Mouse (Mus musculus) left cerebral cortex, postnatal 4 days (tissue): Measurements from ENCODE around the gene Filip1l. TPM values are rescaled to one million over a fixed set of nuclear protein-coding genes. Genes with fewer than 3 reads are reported as not detected.

Experiments
- DNase-seq: peaks from one replicate; pipeline ENCODE4 v3.0.0-alpha.2; 2022
- intact Hi-C: fragments of 180-260 bp; cut with DNase I; formaldehyde crosslinking; loops from one replicate; pipeline ENCODE4 v1.15.1; 2025
- total RNA-seq, 2 experiments: library from RNA; stranded (reverse); gene quantifications; 2 replicates each; pipeline ENCODE4 v1.2.3; 2021

The Filip1l gene
- total RNA-seq, 2 experiments from 2014 or later: 2.9 to 3.0 TPM

DNA sequence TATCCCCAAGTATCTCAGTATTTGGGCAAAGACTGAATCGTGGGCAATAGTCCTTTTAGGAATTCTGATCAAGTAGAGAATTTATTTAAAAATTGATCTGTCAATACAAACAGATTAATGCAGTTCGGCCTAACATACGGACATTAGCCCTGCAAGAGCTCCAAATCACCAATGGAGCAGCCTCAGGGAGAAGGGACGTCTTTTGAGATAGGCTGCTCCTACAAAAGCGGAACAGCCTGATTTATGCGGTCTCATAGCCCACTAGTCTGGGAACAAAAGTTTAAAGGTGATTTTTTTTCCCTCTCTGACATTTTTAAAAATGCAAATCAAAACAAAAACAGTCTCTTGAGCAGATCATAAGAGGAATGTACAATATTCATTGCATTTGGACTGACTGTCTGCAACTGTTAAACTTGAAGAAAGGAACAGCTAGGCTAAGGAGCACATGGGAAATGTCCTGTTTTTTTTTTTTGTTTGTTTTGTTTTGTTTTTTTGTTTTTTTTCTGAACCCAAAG is 202.1 kb downstream of the Filip1l start:
- no peak for DNase-seq
- intact Hi-C loops: no loop called here

DNA sequence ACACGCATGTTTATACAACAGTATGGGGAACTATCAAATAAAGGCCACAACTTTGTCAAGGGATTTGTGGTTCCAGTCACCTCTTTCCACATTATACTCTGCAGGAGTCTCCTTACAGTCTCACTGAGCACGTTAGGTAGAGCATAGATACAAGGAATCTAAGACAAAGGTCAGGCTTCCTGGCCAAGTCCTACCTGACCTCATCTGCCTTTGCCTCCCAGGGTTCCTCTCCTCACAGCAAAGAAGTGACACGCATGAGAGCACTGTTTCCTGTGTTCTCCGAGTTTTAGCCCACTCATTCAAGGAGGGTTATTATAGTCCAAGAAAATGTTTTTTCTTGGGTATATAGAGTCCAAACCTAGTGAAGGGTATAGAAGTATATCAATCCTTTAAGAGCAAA is 202.8 kb downstream of the Filip1l start:
- DNase-seq: no peak
- intact Hi-C loops: no loop called here

DNA sequence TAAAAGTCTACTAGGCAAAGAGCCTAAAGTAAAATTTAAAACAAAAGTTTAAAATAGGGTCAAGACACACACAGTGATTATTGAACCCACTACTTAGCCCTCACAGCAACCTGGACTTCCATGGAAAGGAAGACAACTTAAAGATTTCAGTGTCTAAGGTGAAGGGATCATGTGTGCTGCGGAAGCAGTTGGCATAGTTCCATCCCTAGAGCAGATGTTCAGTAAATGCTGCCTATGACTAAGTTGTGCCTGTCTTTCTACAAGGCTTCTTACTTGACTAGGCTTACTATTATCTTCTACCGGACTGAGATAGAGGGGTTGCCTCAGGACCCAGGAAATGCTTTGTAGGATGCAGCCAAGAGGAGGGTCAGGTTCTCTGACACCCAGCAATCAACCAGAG is 203.4 kb downstream of the Filip1l start:
- intact Hi-C loops: no loop called here
- no peak for DNase-seq

- DNase-seq: no peak
- intact Hi-C loops: no loop called here
Observed at GRCm38 (mm10) chr16:57558258-57558657, 205.4 kb downstream of the Filip1l start.

DNA sequence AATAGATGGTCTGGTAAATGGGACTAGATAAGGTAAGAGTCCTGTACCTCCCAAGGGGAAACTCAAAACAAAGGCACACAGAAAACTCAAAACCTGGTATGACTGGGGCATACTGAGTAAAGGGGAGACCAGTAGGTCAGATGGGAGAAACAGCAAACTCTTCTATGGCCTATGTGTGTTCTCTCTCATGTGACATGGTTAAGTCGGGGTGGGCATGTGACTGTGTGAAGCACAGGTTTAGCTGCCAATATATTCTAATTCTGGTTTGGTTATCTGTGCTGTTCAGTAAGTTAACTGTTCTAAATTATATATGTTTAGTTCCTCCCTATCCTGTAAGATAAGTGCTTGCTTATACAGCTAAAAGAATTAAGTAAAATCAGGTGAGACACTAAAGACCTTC is 207.3 kb downstream of the Filip1l start:
- DNase-seq: no peak
- intact Hi-C loops: no loop called here

GRCm38 (mm10) chr16:57563453-57563852 is 210.6 kb downstream of the Filip1l start:
- DNase-seq: no peak
- intact Hi-C loops: no loop called here

DNA sequence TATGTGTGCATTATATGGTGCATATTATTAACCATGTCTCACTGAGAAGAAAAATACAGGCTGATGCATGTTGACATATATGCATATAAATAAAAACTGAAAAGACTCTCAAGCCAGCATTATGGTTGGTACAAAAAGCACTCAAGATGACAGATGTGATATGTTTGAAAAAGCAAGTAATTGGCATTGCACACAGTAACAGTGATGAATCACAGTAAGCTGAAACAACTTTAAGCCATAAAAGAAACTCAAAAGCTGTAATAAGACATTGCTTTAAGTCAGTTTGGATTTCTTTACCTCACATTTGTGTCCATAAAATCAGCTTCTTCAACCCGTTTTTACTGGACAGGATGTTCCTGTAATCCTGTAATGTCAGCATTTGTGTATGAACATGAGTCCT is 211.9 kb downstream of the Filip1l start:
- intact Hi-C loops: no loop called here
- DNase-seq: no peak

GRCm38 (mm10) chr16:57566215-57566614 is 213.3 kb downstream of the Filip1l start:
- DNase-seq: no peak
- intact Hi-C loops: no loop called here

- intact Hi-C loops: no loop called here
- no peak for DNase-seq
Observed at GRCm38 (mm10) chr16:57568648-57569404, 215.9 kb downstream of the Filip1l start.

GRCm38 (mm10) chr16:57570789-57571311 is 218.0 kb downstream of the Filip1l start:
- no peak for DNase-seq
- intact Hi-C loops: no loop called here

GRCm38 (mm10) chr16:57573831-57574230 is 220.9 kb downstream of the Filip1l start:
- DNase-seq: no peak
- intact Hi-C loops: no loop called here

DNA sequence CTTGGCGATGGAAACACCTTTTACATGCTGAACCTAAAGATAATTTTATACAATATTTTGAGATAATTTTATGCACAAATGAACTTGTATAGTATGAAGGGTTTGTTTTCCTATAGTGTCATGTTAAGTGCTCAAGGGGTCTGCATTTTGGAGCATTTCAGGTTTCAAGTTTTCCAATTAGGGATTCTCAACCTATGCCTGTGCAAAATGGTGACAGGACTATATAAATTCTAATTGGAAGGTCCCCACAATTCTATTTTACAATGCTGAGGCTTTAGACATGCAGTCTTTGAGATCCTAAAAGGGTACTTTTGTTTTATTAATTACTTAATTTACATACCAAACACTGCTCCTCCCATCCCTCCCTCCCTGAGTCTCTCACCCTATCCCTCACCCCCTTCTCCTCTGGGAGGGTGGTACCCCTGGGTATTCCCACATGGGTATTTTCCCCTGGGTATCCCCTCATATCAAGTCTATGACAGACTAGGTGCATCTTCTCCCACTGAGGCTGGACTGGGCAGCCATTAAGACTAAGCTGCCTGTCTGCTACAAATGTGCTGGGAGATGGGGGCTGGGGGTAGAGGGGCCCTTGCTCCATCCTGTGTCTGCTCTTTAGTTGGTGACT is 223.0 kb downstream of the Filip1l start:
- no peak for DNase-seq
- intact Hi-C loops: no loop called here

DNA sequence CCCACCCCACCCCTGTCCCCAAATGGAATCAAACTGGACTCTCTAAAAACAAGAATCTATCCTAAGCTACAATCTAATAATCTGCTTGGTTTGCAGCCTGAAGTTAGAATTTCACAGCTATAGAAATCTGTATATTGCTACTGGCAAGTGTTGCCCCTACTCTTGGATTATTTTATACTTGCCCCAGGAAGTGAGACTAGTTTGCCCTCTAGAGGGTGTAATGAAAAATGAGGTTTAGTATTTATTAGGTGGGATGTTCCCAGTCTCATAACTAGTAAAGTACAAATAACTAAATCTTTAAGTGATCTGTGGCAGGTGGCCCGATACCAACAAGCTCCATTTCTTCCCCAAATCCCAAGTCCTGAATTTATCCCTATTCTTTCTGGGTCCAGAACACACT is 224.6 kb downstream of the Filip1l start:
- intact Hi-C loops: no loop called here
- no peak for DNase-seq

GRCm38 (mm10) chr16:57580041-57580440 is 227.1 kb downstream of the Filip1l start:
- intact Hi-C loops: loop anchor here (5.0 kb wide), 1 partner anchor 338 kb away; no protein-coding TSS in a partner anchor
- no peak for DNase-seq

DNA sequence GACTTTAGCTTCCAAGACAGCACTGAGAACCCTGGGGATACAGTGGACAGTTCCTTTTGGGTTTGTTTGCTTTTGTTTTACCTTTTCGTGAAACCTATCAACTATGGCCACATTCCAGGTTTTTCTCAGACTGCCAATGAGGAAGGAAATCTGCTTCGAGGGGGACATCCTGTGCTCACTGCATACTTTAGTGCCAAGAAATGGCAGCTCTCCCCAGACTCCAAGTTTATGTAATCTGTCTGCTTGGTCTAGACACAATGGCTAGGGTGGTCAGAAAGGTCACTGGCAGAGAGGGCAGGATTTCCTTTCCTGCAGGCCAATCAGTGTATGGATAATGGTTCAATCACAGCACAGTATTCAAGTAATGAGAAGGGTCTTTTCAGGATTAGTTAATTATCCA is 229.1 kb downstream of the Filip1l start:
- no peak for DNase-seq
- intact Hi-C loops: loop anchor here (5.0 kb wide), 1 partner anchor 340 kb away; no protein-coding TSS in a partner anchor

GRCm38 (mm10) chr16:57585201-57585600 is 232.3 kb downstream of the Filip1l start:
- intact Hi-C loops: no loop called here
- DNase-seq: no peak

DNA sequence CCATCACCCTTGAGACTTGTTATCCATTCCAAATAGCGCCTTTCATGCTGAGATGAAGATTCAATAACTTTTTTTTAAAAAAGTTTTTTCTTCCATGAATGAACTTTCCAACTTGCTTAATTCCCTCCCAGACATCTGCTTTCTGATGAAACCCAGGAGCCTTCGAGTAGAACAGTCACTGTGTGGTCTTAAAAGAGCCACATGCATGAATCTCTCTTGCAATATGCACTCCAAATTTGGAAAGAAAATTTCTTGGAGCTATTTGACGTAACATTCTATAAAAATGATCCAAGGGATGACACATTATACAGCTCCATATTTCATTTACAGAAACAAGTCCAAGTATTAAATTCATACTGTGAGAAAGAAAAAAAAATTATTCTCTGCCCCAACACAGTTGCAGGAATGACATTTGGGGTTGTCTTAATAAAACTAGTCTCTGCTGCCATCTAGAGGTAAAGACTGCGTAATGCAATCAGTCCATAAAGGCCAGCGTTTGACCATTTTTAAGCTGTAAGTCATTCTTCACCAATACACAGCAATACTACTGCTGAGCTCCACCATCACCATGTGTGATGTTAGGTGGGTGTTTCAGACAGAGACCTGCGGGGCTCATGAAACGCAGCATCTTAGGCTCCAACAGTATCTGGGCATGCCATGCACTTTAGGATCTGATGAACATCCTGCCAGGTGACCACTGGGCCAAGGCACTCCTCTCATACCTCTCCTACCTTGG is 240.7 kb downstream of the Filip1l start:
- no peak for DNase-seq
- intact Hi-C loops: loop anchor here (10.0 kb wide), 2 partner anchors 199 to 819 kb away; no protein-coding TSS in a partner anchor

DNA sequence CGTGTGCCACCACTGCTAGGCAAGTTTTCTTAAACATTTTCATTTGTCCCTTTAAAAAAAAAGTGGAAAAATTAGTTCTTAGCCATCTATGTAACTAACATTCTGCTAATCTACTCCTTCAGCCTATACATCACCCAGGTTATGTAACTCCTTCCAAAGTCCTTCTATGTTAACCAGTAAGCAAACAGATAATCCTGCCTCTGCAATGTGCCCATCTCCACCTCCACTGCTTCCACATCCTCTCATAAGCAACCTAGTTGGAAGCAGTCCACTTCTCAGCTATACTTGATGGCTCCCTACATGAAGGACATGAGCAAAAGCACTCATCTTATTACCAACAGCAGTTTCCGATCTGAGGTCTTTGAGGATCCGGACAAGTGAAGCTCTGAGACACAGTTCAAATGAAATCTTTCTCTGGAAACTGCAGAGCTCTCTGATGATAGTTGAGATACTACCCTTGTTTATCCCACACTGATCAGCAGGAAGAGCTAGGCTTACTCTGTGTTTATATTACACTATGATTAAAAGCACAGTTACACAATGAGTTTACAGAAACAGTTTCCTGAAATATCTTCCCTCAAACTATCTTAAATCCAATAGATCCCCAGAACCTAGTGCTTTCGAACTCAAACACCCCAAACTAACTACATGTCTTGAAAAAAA is 244.5 kb downstream of the Filip1l start:
- no peak for DNase-seq

DNA sequence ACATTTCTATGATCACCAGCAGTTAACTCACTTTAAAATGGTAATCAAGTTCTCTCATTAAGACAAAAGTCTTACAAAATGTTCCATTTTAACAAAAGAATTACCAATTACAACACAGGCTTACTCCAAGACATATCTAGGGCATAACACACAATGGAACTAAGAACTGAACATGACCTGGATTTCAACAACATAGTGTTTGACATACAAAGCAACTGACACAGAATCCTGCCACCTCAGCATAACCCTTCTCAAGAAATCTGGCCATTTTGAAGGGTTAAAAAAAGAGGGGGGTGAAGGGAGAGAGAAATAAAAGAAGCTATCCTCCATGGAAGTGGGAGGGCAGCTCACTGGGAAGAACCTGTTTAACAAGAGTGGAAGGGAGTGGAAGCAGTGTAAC is 248.1 kb downstream of the Filip1l start:
- intact Hi-C loops: no loop called here
- DNase-seq: no peak

More for the DNA sequence above, 244.5 kb downstream of the Filip1l start:
- intact Hi-C loops: loop anchor here (10.0 kb wide), 2 partner anchors 203 to 823 kb away; no protein-coding TSS in a partner anchor

- DNase-seq: peak; percentile 82
- intact Hi-C loops: no loop called here
Observed at GRCm38 (mm10) chr16:57606444-57607227, 253.7 kb downstream of the Filip1l start, which contains the start of gene Cmss1. Gene Cmss1 (minus strand): TSS chr16:57606864.
